ENCODE assay signal across 8 mouse cellular contexts in genomic region chr17:28341091-28341490, GRCm38 (mm10). TPM values are rescaled to one million over a fixed set of nuclear protein-coding genes. Genes with fewer than 3 reads are reported as not detected.
DNase-seq lines count a peak whose midpoint lies in the region; ATAC-seq and TF ChIP-seq lines count a peak whose summit lies in the region.

No protein-coding gene starts in this region.

- no peak for TF ChIP-seq EP300 in liver, embryonic 14.5 days (IDR thresholded peaks at IDR 0.05; ENCODE audit: low read depth)
- TF ChIP-seq EP300 in stomach, postnatal 0 days (optimal IDR thresholded peaks at IDR 0.05), result peak; percentile 93

- peak overlapping the region; percentile 69 for H3K9ac ChIP-seq in heart, embryonic 12.5 days
- peak overlapping the region; percentile 38 for H3K9ac ChIP-seq in kidney, embryonic 15.5 days
- no peak overlapping the region for H3K9ac ChIP-seq in liver, embryonic 14.5 days (replicated peaks)
- peak overlapping the region; percentile 52 for H3K9ac ChIP-seq in neural tube, embryonic 11.5 days (ENCODE audit: low read length)
- H3K9ac ChIP-seq in stomach, postnatal 0 days (ENCODE audit: low read length), result peak overlapping the region; percentile 60

- peaks cover 37% of the 10 kb centered on the region for H3K27me3 ChIP-seq in forebrain, embryonic 10.5 days (ENCODE audit: poor library complexity, severe bottlenecking)
- H3K27me3 ChIP-seq in heart, embryonic 12.5 days (replicated peaks), result no peaks in the 10 kb centered on the region
- H3K27me3 ChIP-seq in kidney, embryonic 15.5 days, result no peaks in the 10 kb centered on the region
- no peaks in the 10 kb centered on the region for H3K27me3 ChIP-seq in liver, embryonic 14.5 days (ENCODE audit: control insufficient read depth, insufficient read depth, low read length)
- H3K27me3 ChIP-seq in neural tube, embryonic 11.5 days (ENCODE audit: control insufficient read depth, insufficient read depth, low read length), result peaks cover 2% of the 10 kb centered on the region; the same call in 1 of the 2 replicates
- H3K27me3 ChIP-seq in stomach, postnatal 0 days (ENCODE audit: control insufficient read depth, insufficient read depth, low read length), result no peaks in the 10 kb centered on the region

- H3K27ac ChIP-seq in forebrain, embryonic 10.5 days, result peak overlapping the region; percentile 57
- peak overlapping the region; percentile 83 for H3K27ac ChIP-seq in heart, embryonic 12.5 days (ENCODE audit: poor library complexity, severe bottlenecking)
- peak overlapping the region; percentile 78 for H3K27ac ChIP-seq in kidney, embryonic 15.5 days
- H3K27ac ChIP-seq in liver, embryonic 14.5 days, result no peak overlapping the region
- no peak overlapping the region for H3K27ac ChIP-seq in neural tube, embryonic 11.5 days (ENCODE audit: low read depth, low read length)
- peak overlapping the region; percentile 91 for H3K27ac ChIP-seq in stomach, postnatal 0 days (replicated peaks)

- peaks cover 53% of the 10 kb centered on the region for H3K4me1 ChIP-seq in forebrain, embryonic 10.5 days
- peaks cover 60% of the 10 kb centered on the region for H3K4me1 ChIP-seq in heart, embryonic 12.5 days (replicated peaks)
- H3K4me1 ChIP-seq in kidney, embryonic 15.5 days, result peaks cover 66% of the 10 kb centered on the region
- peaks cover 3 to 4% of the 10 kb centered on the region in 2 experiments; a peak in 2 of 4 replicates for H3K4me1 ChIP-seq in liver, embryonic 14.5 days (replicated peaks; ENCODE audit: control insufficient read depth in 2 of 2, insufficient read depth in 2 of 2, low read length in 1 of 2)
- H3K4me1 ChIP-seq in neural tube, embryonic 11.5 days (ENCODE audit: control insufficient read depth, insufficient read depth, low read length), result peaks cover 22% of the 10 kb centered on the region
- H3K4me1 ChIP-seq in stomach, postnatal 0 days (replicated peaks; ENCODE audit: control insufficient read depth, insufficient read depth), result peaks cover 39% of the 10 kb centered on the region

- ATAC-seq in heart, embryonic 12.5 days (ENCODE audit: insufficient number of reproducible peaks, low FRiP score), result peak; percentile 74
- peak; percentile 69 for ATAC-seq in kidney, embryonic 15.5 days (replicated peaks; ENCODE audit: low FRiP score)
- ATAC-seq in liver, embryonic 14.5 days (ENCODE audit: insufficient read depth), result peak; percentile 66
- ATAC-seq in neural tube, embryonic 11.5 days (ENCODE audit: insufficient read depth, low FRiP score, low TSS enrichment), result peak; percentile 58; the same call in 1 of the 2 replicates
- peak; percentile 94 for ATAC-seq in stomach, postnatal 0 days (ENCODE audit: low FRiP score, low TSS enrichment)

- no peaks in the 10 kb centered on the region for H3K9me3 ChIP-seq in forebrain, embryonic 10.5 days
- H3K9me3 ChIP-seq in heart, embryonic 12.5 days (replicated peaks), result no peaks in the 10 kb centered on the region
- no peaks in the 10 kb centered on the region for H3K9me3 ChIP-seq in kidney, embryonic 15.5 days (replicated peaks)
- H3K9me3 ChIP-seq in liver, embryonic 14.5 days (ENCODE audit: control insufficient read depth, low read length), result no peaks in the 10 kb centered on the region
- H3K9me3 ChIP-seq in neural tube, embryonic 11.5 days (ENCODE audit: control insufficient read depth, low read length), result no peaks in the 10 kb centered on the region
- no peaks in the 10 kb centered on the region for H3K9me3 ChIP-seq in stomach, postnatal 0 days (ENCODE audit: control insufficient read depth, low read length)

- peak; percentile 71 for DNase-seq in 3T3-L1 (ENCODE audit: low read depth, low spot score)
- peak; percentile 71 for DNase-seq in adrenal gland, adult 8-10 months
- DNase-seq in forebrain, embryonic 10.5 days (ENCODE audit: extremely low spot score, low spot score), result peak; percentile 66
- DNase-seq in liver, embryonic 14.5 days (ENCODE audit: low read depth in 3 of 3, low spot score in 3 of 3), result peak in 1 of 3 experiments; percentile 46
- peak; percentile 80 for DNase-seq in neural tube, embryonic 11.5 days (ENCODE audit: low spot score)
- peak; percentile 99 for DNase-seq in stomach, postnatal 0 days (ENCODE audit: low spot score)

- peak overlapping the region; percentile 72 for H3K4me2 ChIP-seq in heart, embryonic 12.5 days
- H3K4me2 ChIP-seq in kidney, embryonic 15.5 days, result peak overlapping the region; percentile 57
- H3K4me2 ChIP-seq in liver, embryonic 14.5 days (ENCODE audit: low read depth), result peak overlapping the region; percentile 16
- peak overlapping the region; percentile 36 for H3K4me2 ChIP-seq in neural tube, embryonic 11.5 days (ENCODE audit: low read depth)
- peak overlapping the region; percentile 51 for H3K4me2 ChIP-seq in stomach, postnatal 0 days (replicated peaks; ENCODE audit: low read depth)

- peaks cover 49% of the 10 kb centered on the region for H3K36me3 ChIP-seq in forebrain, embryonic 10.5 days (replicated peaks)
- H3K36me3 ChIP-seq in heart, embryonic 12.5 days, result peaks cover 34% of the 10 kb centered on the region
- H3K36me3 ChIP-seq in kidney, embryonic 15.5 days, result peaks cover 42% of the 10 kb centered on the region
- H3K36me3 ChIP-seq in liver, embryonic 14.5 days (replicated peaks; ENCODE audit: control insufficient read depth, insufficient read depth, low read depth), result no peaks in the 10 kb centered on the region
- peaks cover 2% of the 10 kb centered on the region for H3K36me3 ChIP-seq in neural tube, embryonic 11.5 days (ENCODE audit: control insufficient read depth, insufficient read depth, low read length)
- H3K36me3 ChIP-seq in stomach, postnatal 0 days (ENCODE audit: control insufficient read depth, insufficient read depth, low read length), result peaks cover 11% of the 10 kb centered on the region; the same call in 1 of the 2 replicates

- H3K4me3 ChIP-seq in forebrain, embryonic 10.5 days, result peak overlapping the region; percentile 41
- peak overlapping the region; percentile 36 for H3K4me3 ChIP-seq in heart, embryonic 12.5 days
- peak overlapping the region; percentile 14 for H3K4me3 ChIP-seq in kidney, embryonic 15.5 days (replicated peaks)
- no peak overlapping the region for H3K4me3 ChIP-seq in liver, embryonic 14.5 days (ENCODE audit: insufficient read depth in 1 of 2, low read depth in 2 of 2, low read length in 2 of 2)
- H3K4me3 ChIP-seq in neural tube, embryonic 11.5 days (ENCODE audit: low read depth, low read length), result peak overlapping the region; percentile 8; the same call in 1 of the 2 replicates
- H3K4me3 ChIP-seq in stomach, postnatal 0 days (ENCODE audit: low read depth, low read length), result no peak overlapping the region; the same call in 1 of the 2 replicates

- no peak for TF ChIP-seq CTCF in liver, embryonic 14.5 days (IDR thresholded peaks at IDR 0.05; ENCODE audit: low read depth)
- no peak for TF ChIP-seq CTCF in stomach, postnatal 0 days (IDR thresholded peaks at IDR 0.05; ENCODE audit: low read depth)

- 9% methylated on average over 26 of the region's 26 CpGs for WGBS in forebrain, embryonic 10.5 days
- WGBS in heart, embryonic 12.5 days, result 4% methylated on average over 26 of the region's 26 CpGs
- 8% methylated on average over 26 of the region's 26 CpGs for WGBS in kidney, embryonic 15.5 days
- 9% methylated on average over 24 of the region's 26 CpGs for WGBS in liver, embryonic 14.5 days (ENCODE audit: insufficient replicate concordance)
- 4% methylated on average over 26 of the region's 26 CpGs for WGBS in neural tube, embryonic 11.5 days
- WGBS in stomach, postnatal 0 days, result 1% methylated on average over 26 of the region's 26 CpGs

RNA-seq across cellular contexts. Expression of gene Tead3, which starts 9.5 kb away (rescaled TPM):
- 10 to 100 TPM in 3 of 4 experiments, 1 to 10 TPM in 1; 8.5 to 21.1 (median 13.3) TPM for total RNA-seq in adrenal gland, adult 8-10 months (2022)
- 5.2 and 5.5 TPM in 2 replicates for polyA plus RNA-seq in forebrain, embryonic 10.5 days (2016; fragmentation: Nextera tagmentation; extraction: Ambion mirVana)
- 7.9 and 8.1 TPM in 2 replicates for polyA plus RNA-seq in heart, embryonic 12.5 days (2016; fragmentation: Nextera tagmentation; extraction: Ambion mirVana)
- 9.8 and 11.0 TPM in 2 replicates for polyA plus RNA-seq in kidney, embryonic 15.5 days (2015; fragmentation: Nextera tagmentation; extraction: Ambion mirVana)
- polyA plus RNA-seq in liver, embryonic 14.5 days (2012; rRNA removed), result 2.0 and 2.2 TPM in 2 replicates
- polyA plus RNA-seq in liver, embryonic 14.5 days (2014; fragmentation: Nextera tagmentation; extraction: Ambion mirVana), result 0.52 and 0.63 TPM in 2 replicates
- 4.5 and 4.6 TPM in 2 replicates for polyA plus RNA-seq in neural tube, embryonic 11.5 days (2014; fragmentation: Nextera tagmentation; extraction: Ambion mirVana)
- polyA plus RNA-seq in stomach, postnatal 0 days (2015; fragmentation: Nextera tagmentation; extraction: Ambion mirVana), result 8.7 and 9.2 TPM in 2 replicates

RNA-seq across cellular contexts. Expression of gene Rpl10a, which starts 12.8 kb away (rescaled TPM):
- 100 to 1,000 TPM; 742 to 804 (median 775) TPM for total RNA-seq in adrenal gland, adult 8-10 months (2022)
- polyA plus RNA-seq in forebrain, embryonic 10.5 days (2016; fragmentation: Nextera tagmentation; extraction: Ambion mirVana), result 511 and 540 TPM in 2 replicates
- 301 and 344 TPM in 2 replicates for polyA plus RNA-seq in heart, embryonic 12.5 days (2016; fragmentation: Nextera tagmentation; extraction: Ambion mirVana)
- polyA plus RNA-seq in kidney, embryonic 15.5 days (2015; fragmentation: Nextera tagmentation; extraction: Ambion mirVana), result 643 and 689 TPM in 2 replicates
- 1,169 and 1,992 TPM in 2 replicates for polyA plus RNA-seq in liver, embryonic 14.5 days (2012; rRNA removed)
- polyA plus RNA-seq in liver, embryonic 14.5 days (2014; fragmentation: Nextera tagmentation; extraction: Ambion mirVana), result 506 and 510 TPM in 2 replicates
- 478 TPM in 2 replicates for polyA plus RNA-seq in neural tube, embryonic 11.5 days (2014; fragmentation: Nextera tagmentation; extraction: Ambion mirVana)
- 491 and 514 TPM in 2 replicates for polyA plus RNA-seq in stomach, postnatal 0 days (2015; fragmentation: Nextera tagmentation; extraction: Ambion mirVana)

RNA-seq across cellular contexts. Expression of gene Tulp1, which starts 23.9 kb away (rescaled TPM):
- under 1 TPM in 2 of 4 experiments, not detected in 2; 0.16 to 0.49 TPM for total RNA-seq in adrenal gland, adult 8-10 months (2022)
- polyA plus RNA-seq in forebrain, embryonic 10.5 days (2016; fragmentation: Nextera tagmentation; extraction: Ambion mirVana), result 3.5 and 3.8 TPM in 2 replicates
- 3.7 and 4.6 TPM in 2 replicates for polyA plus RNA-seq in heart, embryonic 12.5 days (2016; fragmentation: Nextera tagmentation; extraction: Ambion mirVana)
- polyA plus RNA-seq in kidney, embryonic 15.5 days (2015; fragmentation: Nextera tagmentation; extraction: Ambion mirVana), result 5.6 and 6.4 TPM in 2 replicates
- polyA plus RNA-seq in liver, embryonic 14.5 days (2012; rRNA removed), result 0.12 and 0.26 TPM in 2 replicates
- 0.28 and 0.42 TPM in 2 replicates for polyA plus RNA-seq in liver, embryonic 14.5 days (2014; fragmentation: Nextera tagmentation; extraction: Ambion mirVana)
- 3.3 and 5.0 TPM in 2 replicates for polyA plus RNA-seq in neural tube, embryonic 11.5 days (2014; fragmentation: Nextera tagmentation; extraction: Ambion mirVana)
- 3.3 and 3.5 TPM in 2 replicates for polyA plus RNA-seq in stomach, postnatal 0 days (2015; fragmentation: Nextera tagmentation; extraction: Ambion mirVana)

RNA-seq across cellular contexts. Expression of gene Fance, which starts 27.8 kb away (rescaled TPM):
- total RNA-seq in adrenal gland, adult 8-10 months (2022), result 10 to 100 TPM; 24.9 to 45.2 (median 36.2) TPM
- polyA plus RNA-seq in forebrain, embryonic 10.5 days (2016; fragmentation: Nextera tagmentation; extraction: Ambion mirVana), result 31.6 and 32.5 TPM in 2 replicates
- 21.8 and 23.0 TPM in 2 replicates for polyA plus RNA-seq in heart, embryonic 12.5 days (2016; fragmentation: Nextera tagmentation; extraction: Ambion mirVana)
- polyA plus RNA-seq in kidney, embryonic 15.5 days (2015; fragmentation: Nextera tagmentation; extraction: Ambion mirVana), result 28.4 and 33.7 TPM in 2 replicates
- polyA plus RNA-seq in liver, embryonic 14.5 days (2012; rRNA removed), result 4.5 and 5.5 TPM in 2 replicates
- 9.4 and 10.4 TPM in 2 replicates for polyA plus RNA-seq in liver, embryonic 14.5 days (2014; fragmentation: Nextera tagmentation; extraction: Ambion mirVana)
- 23.2 and 23.7 TPM in 2 replicates for polyA plus RNA-seq in neural tube, embryonic 11.5 days (2014; fragmentation: Nextera tagmentation; extraction: Ambion mirVana)
- polyA plus RNA-seq in stomach, postnatal 0 days (2015; fragmentation: Nextera tagmentation; extraction: Ambion mirVana), result 19.2 and 20.4 TPM in 2 replicates

Comparison
In these comparisons a context has a peak if more than half of its experiments do, and no peak if none do; other contexts are left out.
1. H3K27ac ChIP-seq: peak in forebrain, embryonic 10.5 days (single experiment), heart, embryonic 12.5 days (single experiment), kidney, embryonic 15.5 days (single experiment) and stomach, postnatal 0 days (single experiment); none in liver, embryonic 14.5 days (single experiment) and neural tube, embryonic 11.5 days (single experiment).
2. H3K4me3 ChIP-seq: peak in forebrain, embryonic 10.5 days (single experiment), heart, embryonic 12.5 days (single experiment), kidney, embryonic 15.5 days (single experiment) and neural tube, embryonic 11.5 days (single experiment); none in liver, embryonic 14.5 days (0 of 2) and stomach, postnatal 0 days (single experiment).
3. H3K4me2 ChIP-seq: peak in every context shown above with its lines; median percentile 72 in heart, embryonic 12.5 days; 57 in kidney, embryonic 15.5 days; 51 in stomach, postnatal 0 days; 36 in neural tube, embryonic 11.5 days; 16 in liver, embryonic 14.5 days.
4. Peak in every context shown above with its lines, with median percentiles within 50 percentile points of each other: ATAC-seq.